19 mouse cellular contexts compared by ENCODE assay signal in genomic region chr17:28780836-28781235, GRCm38 (mm10). TPM values are rescaled to one million over a fixed set of nuclear protein-coding genes. Genes with fewer than 3 reads are reported as not detected.
A peak's percentile ranks its signal among the peaks of the same experiment; 100 is the strongest.
DNase-seq lines count a peak whose midpoint lies in the region; ATAC-seq and TF ChIP-seq lines count a peak whose summit lies in the region.
"Had no signal": no experiment of that assay in that cellular context is flagged by ENCODE, and none has a peak within 500 bp of the region (broad histone marks: within the 10 kb centered on the region; RNA-seq: fewer than 3 reads in every experiment).

No protein-coding gene starts in this region.

- H3K9ac ChIP-seq in heart, adult 2 months (ENCODE audit: low read depth, low read length): no peak overlapping the region
- H3K9ac ChIP-seq in midbrain, embryonic 11.5 days (ENCODE audit: low read length): no peak overlapping the region
- no peak overlapping the region for H3K9ac ChIP-seq in midbrain, embryonic 15.5 days
- no peak overlapping the region for H3K9ac ChIP-seq in hindbrain, embryonic 11.5 days (ENCODE audit: low read depth, low read length)
- H3K9ac ChIP-seq: liver, postnatal 0 days had no signal

- TF ChIP-seq EP300 in heart, adult 2 months (IDR thresholded peaks at IDR 0.05; ENCODE audit: insufficient read depth, low read depth, low read length): no peak

- no peaks in the 10 kb centered on the region for H3K9me3 ChIP-seq in heart, embryonic 10.5 days
- H3K9me3 ChIP-seq in midbrain, embryonic 11.5 days (ENCODE audit: control insufficient read depth, low read length): no peaks in the 10 kb centered on the region
- H3K9me3 ChIP-seq in midbrain, embryonic 15.5 days: no peaks in the 10 kb centered on the region
- no peaks in the 10 kb centered on the region for H3K9me3 ChIP-seq in hindbrain, embryonic 11.5 days (ENCODE audit: control insufficient read depth, low read length)
- H3K9me3 ChIP-seq: embryonic facial prominence, embryonic 10.5 days had no signal

- no peaks in the 10 kb centered on the region for H3K36me3 ChIP-seq in heart, embryonic 10.5 days
- H3K36me3 ChIP-seq in heart, adult 2 months (ENCODE audit: control insufficient read depth, insufficient read depth, low read length): no peaks in the 10 kb centered on the region
- H3K36me3 ChIP-seq in midbrain, embryonic 11.5 days (ENCODE audit: control insufficient read depth, insufficient read depth, low read length): no peaks in the 10 kb centered on the region
- H3K36me3 ChIP-seq in midbrain, embryonic 15.5 days (replicated peaks): no peaks in the 10 kb centered on the region
- no peaks in the 10 kb centered on the region for H3K36me3 ChIP-seq in hindbrain, embryonic 11.5 days (ENCODE audit: control insufficient read depth, insufficient read depth, low read length)

- ATAC-seq in midbrain, embryonic 11.5 days (ENCODE audit: low FRiP score): no peak
- no peak for ATAC-seq in midbrain, embryonic 15.5 days (replicated peaks)
- ATAC-seq in activated CD4-positive, CD25-positive, alpha-beta regulatory T cell, adult 4 months: peak; percentile 68
- no peak for ATAC-seq in hindbrain, embryonic 11.5 days (ENCODE audit: low FRiP score)
- ATAC-seq: hindbrain, embryonic 16.5 days; liver, postnatal 0 days had no signal

- no peak overlapping the region for H3K4me2 ChIP-seq in midbrain, embryonic 11.5 days
- H3K4me2 ChIP-seq in midbrain, embryonic 15.5 days: no peak overlapping the region
- no peak overlapping the region for H3K4me2 ChIP-seq in hindbrain, embryonic 11.5 days (replicated peaks; ENCODE audit: low read depth, low read length)

- 41% methylated on average over 3 of the region's 3 CpGs for WGBS in heart, embryonic 10.5 days
- WGBS in heart, adult 2 months: 49% methylated on average over 3 of the region's 3 CpGs
- 78% methylated on average over 3 of the region's 3 CpGs for WGBS in midbrain, embryonic 11.5 days
- WGBS in midbrain, embryonic 15.5 days: 81% methylated on average over 3 of the region's 3 CpGs
- WGBS in hindbrain, embryonic 11.5 days: 78% methylated on average over 3 of the region's 3 CpGs

- peak overlapping the region; percentile 63 for H3K27ac ChIP-seq in heart, embryonic 10.5 days
- H3K27ac ChIP-seq in heart, adult 2 months: no peak overlapping the region
- no peak overlapping the region for H3K27ac ChIP-seq in midbrain, embryonic 11.5 days (ENCODE audit: low read depth, low read length)
- no peak overlapping the region for H3K27ac ChIP-seq in midbrain, embryonic 15.5 days
- no peak overlapping the region for H3K27ac ChIP-seq in hindbrain, embryonic 11.5 days (ENCODE audit: low read depth, low read length)

- intact Hi-C loops in heart, adult 2 months (cut with DNase I): no loop called here
- intact Hi-C loops in left cerebral cortex, postnatal 14 days (cut with DNase I): no loop called here

- TF ChIP-seq POLR2A in heart, adult 2 months (IDR thresholded peaks at IDR 0.05; ENCODE audit: insufficient read depth, low read depth, low read length): no peak

- H3K4me3 ChIP-seq in heart, embryonic 10.5 days: no peak overlapping the region
- no peak overlapping the region for H3K4me3 ChIP-seq in heart, adult 2 months
- no peak overlapping the region for H3K4me3 ChIP-seq in midbrain, embryonic 11.5 days (ENCODE audit: low read depth, low read length)
- H3K4me3 ChIP-seq in midbrain, embryonic 15.5 days: no peak overlapping the region
- no peak overlapping the region for H3K4me3 ChIP-seq in hindbrain, embryonic 11.5 days (ENCODE audit: low read depth, low read length)
- H3K4me3 ChIP-seq: embryonic facial prominence, embryonic 10.5 days; myocyte had no signal

- peaks cover 6% of the 10 kb centered on the region; the same call in 1 of the 2 replicates for H3K27me3 ChIP-seq in heart, embryonic 10.5 days (ENCODE audit: insufficient read depth, poor library complexity, severe bottlenecking)
- H3K27me3 ChIP-seq in heart, adult 2 months (ENCODE audit: control insufficient read depth, insufficient read depth, low read length): no peaks in the 10 kb centered on the region
- no peaks in the 10 kb centered on the region for H3K27me3 ChIP-seq in midbrain, embryonic 11.5 days (ENCODE audit: control insufficient read depth, insufficient read depth, low read length)
- H3K27me3 ChIP-seq in midbrain, embryonic 15.5 days (replicated peaks): no peaks in the 10 kb centered on the region
- no peaks in the 10 kb centered on the region for H3K27me3 ChIP-seq in hindbrain, embryonic 11.5 days (ENCODE audit: control insufficient read depth, insufficient read depth, low read length)

- no peaks in the 10 kb centered on the region for H3K79me2 ChIP-seq in heart, adult 2 months (replicated peaks; ENCODE audit: control insufficient read depth, insufficient read depth, low read length)

- no peak for TF ChIP-seq CTCF in heart, adult 2 months (IDR thresholded peaks at IDR 0.05)

- H3K4me1 ChIP-seq in heart, embryonic 10.5 days: peaks cover 14% of the 10 kb centered on the region
- H3K4me1 ChIP-seq in heart, adult 2 months (ENCODE audit: control insufficient read depth, insufficient read depth, low read length): no peaks in the 10 kb centered on the region
- no peaks in the 10 kb centered on the region for H3K4me1 ChIP-seq in midbrain, embryonic 11.5 days (ENCODE audit: control insufficient read depth, insufficient read depth, low read length)
- H3K4me1 ChIP-seq in midbrain, embryonic 15.5 days: no peaks in the 10 kb centered on the region
- no peaks in the 10 kb centered on the region for H3K4me1 ChIP-seq in hindbrain, embryonic 11.5 days (replicated peaks; ENCODE audit: control insufficient read depth, insufficient read depth, low read length)

- DNase-seq in heart, embryonic 10.5 days (ENCODE audit: low spot score): no peak
- no peak for DNase-seq in heart, adult 2 months
- DNase-seq in midbrain, embryonic 11.5 days (ENCODE audit: low spot score, missing footprints): peak; percentile 64
- DNase-seq in adrenal gland, postnatal 36 days: peak; percentile 85 to 90
- no peak for DNase-seq in hindbrain, embryonic 11.5 days (ENCODE audit: low spot score)
- DNase-seq in left cerebral cortex, postnatal 14 days (ENCODE audit: low spot score in 2 of 2): no peak
- DNase-seq: cerebellum, adult 8-10 months; heart, postnatal 36 days; kidney, adult 18-20 months; liver, postnatal 0 days; lung, postnatal 10 days; midbrain, embryonic 14.5 days; retina, postnatal 1 day had no signal

RNA-seq across cellular contexts. Expression of gene Mapk13, which starts 11.7 kb away (rescaled TPM):
- polyA plus RNA-seq in heart, embryonic 10.5 days (2016; fragmentation: Nextera tagmentation; extraction: Ambion mirVana): 5.3 and 13.6 TPM in 2 replicates
- total RNA-seq in heart, adult 2 months (2021): under 1 TPM; 0.48 to 0.52 TPM
- polyA plus RNA-seq in heart, adult 2 months (2012; rRNA removed): 0.38 and 0.78 TPM in 2 replicates
- 1.1 and 1.2 TPM in 2 replicates for polyA plus RNA-seq in midbrain, embryonic 11.5 days (2014; fragmentation: Nextera tagmentation; extraction: Ambion mirVana)
- polyA plus RNA-seq in midbrain, embryonic 15.5 days (2015; fragmentation: Nextera tagmentation; extraction: Ambion mirVana): 0.86 and 1.1 TPM in 2 replicates
- not detected for polyA plus RNA-seq in activated CD4-positive, CD25-positive, alpha-beta regulatory T cell, adult 4 months (2017; shearing (Covaris generic))
- total RNA-seq in adrenal gland, postnatal 36 days (2021): 100 to 1,000 TPM in 1 of 2 experiments, 10 to 100 TPM in 1; 77.9 to 267 TPM
- 3.3 TPM in 2 replicates for polyA plus RNA-seq in hindbrain, embryonic 11.5 days (2014; fragmentation: Nextera tagmentation; extraction: Ambion mirVana)
- total RNA-seq in left cerebral cortex, postnatal 14 days (2021): 1 to 10 TPM; 1.0 to 1.6 TPM

RNA-seq across cellular contexts. Expression of gene Brpf3, which starts 20.1 kb away (rescaled TPM):
- polyA plus RNA-seq in heart, embryonic 10.5 days (2016; fragmentation: Nextera tagmentation; extraction: Ambion mirVana): 14.1 and 14.5 TPM in 2 replicates
- total RNA-seq in heart, adult 2 months (2021): 10 to 100 TPM; 12.0 to 15.8 TPM
- 14.0 and 14.2 TPM in 2 replicates for polyA plus RNA-seq in heart, adult 2 months (2012; rRNA removed)
- polyA plus RNA-seq in midbrain, embryonic 11.5 days (2014; fragmentation: Nextera tagmentation; extraction: Ambion mirVana): 6.5 and 9.7 TPM in 2 replicates
- polyA plus RNA-seq in midbrain, embryonic 15.5 days (2015; fragmentation: Nextera tagmentation; extraction: Ambion mirVana): 6.9 and 9.5 TPM in 2 replicates
- 1 to 10 TPM; 2.4 to 5.5 TPM for polyA plus RNA-seq in activated CD4-positive, CD25-positive, alpha-beta regulatory T cell, adult 4 months (2017; shearing (Covaris generic))
- 100 to 1,000 TPM in 1 of 2 experiments, 10 to 100 TPM in 1; 64.8 to 101 TPM for total RNA-seq in adrenal gland, postnatal 36 days (2021)
- 7.1 and 9.8 TPM in 2 replicates for polyA plus RNA-seq in hindbrain, embryonic 11.5 days (2014; fragmentation: Nextera tagmentation; extraction: Ambion mirVana)
- total RNA-seq in left cerebral cortex, postnatal 14 days (2021): 10 to 100 TPM; 43.4 to 49.6 TPM

RNA-seq across cellular contexts. Expression of gene AC170998.1, which starts 55.0 kb away (rescaled TPM):
- polyA plus RNA-seq in heart, embryonic 10.5 days (2016; fragmentation: Nextera tagmentation; extraction: Ambion mirVana): 2.6 and 3.2 TPM in 2 replicates
- under 1 TPM in 1 of 2 experiments, not detected in 1; 0.52 TPM for total RNA-seq in heart, adult 2 months (2021)
- polyA plus RNA-seq in heart, adult 2 months (2012; rRNA removed): 0.27 TPM in 1 of 2 replicates, not detected in the other
- polyA plus RNA-seq in midbrain, embryonic 11.5 days (2014; fragmentation: Nextera tagmentation; extraction: Ambion mirVana): 0.66 and 0.78 TPM in 2 replicates
- polyA plus RNA-seq in midbrain, embryonic 15.5 days (2015; fragmentation: Nextera tagmentation; extraction: Ambion mirVana): 2.4 TPM in 2 replicates
- polyA plus RNA-seq in activated CD4-positive, CD25-positive, alpha-beta regulatory T cell, adult 4 months (2017; shearing (Covaris generic)): 1 to 10 TPM; 4.1 to 7.7 TPM
- total RNA-seq in adrenal gland, postnatal 36 days (2021): 1 to 10 TPM; 1.1 to 1.2 TPM
- 0.70 and 1.5 TPM in 2 replicates for polyA plus RNA-seq in hindbrain, embryonic 11.5 days (2014; fragmentation: Nextera tagmentation; extraction: Ambion mirVana)
- total RNA-seq in left cerebral cortex, postnatal 14 days (2021): 1 to 10 TPM; 1.4 to 2.7 TPM
- polyA plus RNA-seq: liver, adult 2 months; myocyte had no signal

Comparison
In these comparisons a context has a peak if more than half of its experiments do, and no peak if none do; other contexts are left out.
1. DNase-seq: peak in midbrain, embryonic 11.5 days (single experiment) and adrenal gland, postnatal 36 days (2 of 2); none in heart, embryonic 10.5 days (single experiment), heart, adult 2 months (0 of 2), hindbrain, embryonic 11.5 days (single experiment) and left cerebral cortex, postnatal 14 days (0 of 2).